Mouse (Mus musculus) spleen, adult 2 months (tissue): ENCODE results near the gene Myo18a.

Experiments used
- CTCF ChIP-seq: fragments of 200-500 bp; IDR thresholded peaks from 2 replicates; pipeline ENCODE4 v1.5.1; 2011; ENCODE audit warnings: mild to moderate bottlenecking, inconsistent platforms; ENCODE audit not compliant: insufficient read depth, insufficient read length, insufficient replicate concordance; ENCODE audit errors: extremely low read depth
- POLR2A ChIP-seq: fragments of 200-500 bp; IDR thresholded peaks from 2 replicates; pipeline ENCODE4 v1.6.1; 2011; ENCODE audit warnings: low read depth, low read length, inconsistent platforms

DNA sequence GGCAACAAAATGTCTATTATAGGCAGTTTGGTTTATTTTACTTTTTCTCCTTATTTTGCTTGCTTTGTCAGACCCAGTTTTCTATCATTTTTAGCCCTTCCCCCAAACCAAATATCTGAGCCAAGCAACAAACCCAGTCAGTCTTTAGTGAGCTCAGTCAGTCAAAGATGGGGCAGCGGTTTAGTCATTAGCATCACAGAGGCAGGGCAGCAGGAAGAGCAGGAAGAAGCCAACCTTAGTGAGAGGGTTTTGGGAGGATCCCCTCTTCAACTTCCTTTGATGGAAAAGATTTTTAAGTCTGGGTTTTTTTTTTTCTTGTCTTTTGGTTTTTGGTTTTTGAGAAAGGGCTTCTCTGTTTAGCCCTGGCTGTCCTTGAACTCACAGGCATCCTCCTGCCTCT is 141.7 kb downstream of the Myo18a start:
- TF ChIP-seq POLR2A (no peak), CTCF (no peak)
